Mouse (Mus musculus) ES-E14 (cell line): Measurements from ENCODE around the gene Mrps23.

Experiments used
- MAFK ChIP-seq: IDR thresholded peaks from 2 replicates; pipeline ENCODE4 v1.6.1; 2014; ENCODE audit warnings: mild to moderate bottlenecking, low read depth, low read length, inconsistent platforms; ENCODE audit not compliant: insufficient read depth
- ZNF384 ChIP-seq: IDR thresholded peaks from 2 replicates; pipeline ENCODE4 v1.6.1; 2012; ENCODE audit warnings: low read depth, low read length, inconsistent platforms

- no peak for TF ChIP-seq ZNF384
- no peak for TF ChIP-seq MAFK
Observed at GRCm38 (mm10) chr11:88160316-88160715, 43.9 kb upstream of the Mrps23 start.
